31 mouse cellular contexts compared by ENCODE assay signal in genomic region chr15:77129154-77129553, GRCm38 (mm10).
"Had no signal": no experiment of that assay in that cellular context is flagged by ENCODE, and none has a peak within 500 bp of the region (broad histone marks: within the 10 kb centered on the region; RNA-seq: fewer than 3 reads in every experiment).

No protein-coding gene starts in this region.

- DNase-seq: left cerebral cortex, postnatal 4 days; liver; liver, embryonic 13.5 days; liver, postnatal 0 days; lung, adult 18-20 months; lung, adult 2 months; lung, embryonic 14.5 days; lung, postnatal 10 days; lung, postnatal 14 days; lung, postnatal 36 days; lung, postnatal 4 days; midbrain, embryonic 14.5 days had no signal

- H3K4me1 ChIP-seq: limb, embryonic 10.5 days; limb, embryonic 12.5 days; limb, embryonic 15.5 days; liver, embryonic 15.5 days; lung, embryonic 15.5 days; megakaryocyte, embryonic 14.5 days; midbrain, embryonic 10.5 days; midbrain, embryonic 12.5 days; midbrain, embryonic 15.5 days had no signal

- H3K4me3 ChIP-seq: left cerebral cortex, adult 2 months; limb, embryonic 10.5 days; limb, embryonic 12.5 days; limb, embryonic 13.5 days; limb, embryonic 15.5 days; liver, embryonic 12.5 days; liver, embryonic 13.5 days; liver, embryonic 15.5 days; lung, embryonic 15.5 days; megakaryocyte, embryonic 14.5 days; midbrain, embryonic 10.5 days; midbrain, embryonic 12.5 days; midbrain, embryonic 13.5 days; midbrain, embryonic 15.5 days had no signal

- H3K27me3 ChIP-seq: limb, embryonic 12.5 days; limb, embryonic 13.5 days; limb, embryonic 15.5 days; liver, embryonic 12.5 days; liver, embryonic 13.5 days; liver, embryonic 15.5 days; lung, embryonic 15.5 days; midbrain, embryonic 12.5 days; midbrain, embryonic 13.5 days; midbrain, embryonic 15.5 days had no signal

- H3K9me3 ChIP-seq: limb, embryonic 10.5 days; limb, embryonic 12.5 days; limb, embryonic 15.5 days; liver, embryonic 12.5 days; liver, embryonic 13.5 days; liver, embryonic 15.5 days; lung, embryonic 15.5 days; midbrain, embryonic 12.5 days; midbrain, embryonic 13.5 days; midbrain, embryonic 15.5 days had no signal

- ATAC-seq: liver, embryonic 12.5 days; liver, postnatal 0 days; lung, postnatal 0 days; midbrain, embryonic 13.5 days; midbrain, embryonic 15.5 days; midbrain, embryonic 16.5 days had no signal

- H3K27ac ChIP-seq: left cerebral cortex, adult 2 months; limb, embryonic 10.5 days; limb, embryonic 12.5 days; limb, embryonic 13.5 days; limb, embryonic 15.5 days; liver, embryonic 12.5 days; liver, embryonic 13.5 days; liver, embryonic 14.5 days; liver, embryonic 15.5 days; lung, embryonic 15.5 days; macrophage; midbrain, embryonic 10.5 days; midbrain, embryonic 12.5 days; midbrain, embryonic 13.5 days; midbrain, embryonic 15.5 days had no signal

- H3K9ac ChIP-seq: limb, embryonic 12.5 days; limb, embryonic 13.5 days; limb, embryonic 15.5 days; liver, embryonic 12.5 days; liver, embryonic 13.5 days; liver, embryonic 14.5 days; liver, embryonic 15.5 days; liver, postnatal 0 days; lung, embryonic 14.5 days; lung, embryonic 15.5 days; midbrain, embryonic 12.5 days; midbrain, embryonic 13.5 days; midbrain, embryonic 15.5 days had no signal

- H3K4me2 ChIP-seq: limb, embryonic 12.5 days; limb, embryonic 13.5 days; limb, embryonic 15.5 days; liver, embryonic 11.5 days; liver, embryonic 12.5 days; liver, embryonic 13.5 days; liver, embryonic 15.5 days; lung, embryonic 14.5 days; lung, embryonic 15.5 days; midbrain, embryonic 11.5 days; midbrain, embryonic 12.5 days; midbrain, embryonic 13.5 days; midbrain, embryonic 15.5 days had no signal
